Mouse (Mus musculus) frontal cortex, postnatal 25 days (tissue): ENCODE data around the gene A930018P22Rik.
"Not testable (repeated sequence)": the region's sequence is repeated elsewhere in the genome, so short reads cannot be mapped to it uniquely, and the experiment has no call there.

Source experiments
- DNase-seq, 2 experiments: peaks; one replicate each; pipeline ENCODE4 v3.0.0; 2022; ENCODE audit warnings: low spot score in 2 of 2

Gene A930018P22Rik

GRCm38 (mm10) chr2:104122505-104123378 is at the start of gene A930018P22Rik:
Gene A930018P22Rik, plus strand, starts transcription at chr2:104122769.
- peak; percentile 70 to 79 for DNase-seq

GRCm38 (mm10) chr2:104078285-104078684 is 44.3 kb upstream of the A930018P22Rik start:
- DNase-seq, result not testable (repeated sequence)

GRCm38 (mm10) chr2:104081436-104082050 is 41.0 kb upstream of the A930018P22Rik start:
- DNase-seq, result not testable (repeated sequence)

- no peak for DNase-seq
Observed at GRCm38 (mm10) chr2:104082474-104082873, 40.1 kb upstream of the A930018P22Rik start.

- not testable (repeated sequence) for DNase-seq
Observed at GRCm38 (mm10) chr2:104084027-104084426, 38.5 kb upstream of the A930018P22Rik start.

GRCm38 (mm10) chr2:104087562-104087961 is 35.0 kb upstream of the A930018P22Rik start:
- not testable (repeated sequence) for DNase-seq

- DNase-seq, result no peak
Observed at GRCm38 (mm10) chr2:104093305-104093704, 29.3 kb upstream of the A930018P22Rik start.

GRCm38 (mm10) chr2:104095741-104096213 is 26.8 kb upstream of the A930018P22Rik start, which contains the start of gene Cd59a:
Gene Cd59a, plus strand, starts transcription at chr2:104095801.
- peak; percentile 9 to 15 for DNase-seq

- no peak for DNase-seq
Observed at GRCm38 (mm10) chr2:104096256-104096655, 26.3 kb upstream of the A930018P22Rik start.

GRCm38 (mm10) chr2:104096796-104097195 is 25.8 kb upstream of the A930018P22Rik start:
- DNase-seq, result not testable (repeated sequence)

- DNase-seq, result not testable (repeated sequence)
Observed at GRCm38 (mm10) chr2:104097396-104097795, 25.2 kb upstream of the A930018P22Rik start.

- DNase-seq, result no peak
Observed at GRCm38 (mm10) chr2:104098529-104099230, 23.9 kb upstream of the A930018P22Rik start.

GRCm38 (mm10) chr2:104099231-104099585 is 23.4 kb upstream of the A930018P22Rik start:
- DNase-seq, result no peak

- DNase-seq, result no peak
Observed at GRCm38 (mm10) chr2:104099946-104100345, 22.6 kb upstream of the A930018P22Rik start.

GRCm38 (mm10) chr2:104104800-104105199 is 17.8 kb upstream of the A930018P22Rik start:
- no peak for DNase-seq

GRCm38 (mm10) chr2:104109021-104109420 is 13.5 kb upstream of the A930018P22Rik start:
- not testable (repeated sequence) for DNase-seq

GRCm38 (mm10) chr2:104109528-104109927 is 13.0 kb upstream of the A930018P22Rik start:
- DNase-seq, result no peak

GRCm38 (mm10) chr2:104110031-104110430 is 12.5 kb upstream of the A930018P22Rik start:
- no peak for DNase-seq

- not testable (repeated sequence) for DNase-seq
Observed at GRCm38 (mm10) chr2:104111170-104111797, 11.3 kb upstream of the A930018P22Rik start.

- DNase-seq, result not testable (repeated sequence)
Observed at GRCm38 (mm10) chr2:104113563-104113962, 9.0 kb upstream of the A930018P22Rik start.

- DNase-seq, result no peak
Observed at GRCm38 (mm10) chr2:104114898-104115297, 7.7 kb upstream of the A930018P22Rik start.
